Mouse (Mus musculus) embryo, embryonic 10 days (tissue): ENCODE measurements at regions not wholly inside any gene's neighbourhood (a gene's known extent, or its start where the extent isn't known, plus 50 kb on each side); places are given as distances from the start of the nearest gene placed in this dataset.
A peak's percentile ranks its signal among the peaks of the same experiment; 100 is the strongest.

ENCODE experiments used
- DNase-seq: peaks from one replicate; pipeline ENCODE4 v3.0.0-alpha.2; 2015; ENCODE audit warnings: low spot score

DNA sequence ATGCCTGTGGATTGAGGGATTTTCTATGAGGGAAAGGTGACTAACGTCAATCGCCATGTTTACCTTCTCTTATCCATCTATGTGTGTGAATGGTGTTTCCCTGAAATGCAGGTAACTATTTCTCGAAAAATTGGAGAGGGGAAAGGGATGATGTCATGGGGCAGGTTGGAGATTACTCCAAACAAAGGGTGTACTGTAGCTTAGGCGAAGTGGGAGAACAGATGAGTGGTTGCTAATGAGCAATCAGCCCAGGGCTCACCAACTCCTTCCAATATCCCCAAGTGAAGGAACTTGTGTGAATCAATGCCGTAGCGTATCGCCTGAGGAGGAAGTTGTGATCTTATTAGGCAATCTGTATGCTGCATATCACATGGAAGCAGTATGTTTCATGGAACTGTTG lies 133.2 kb downstream of the Klf5 start:
- DNase-seq, result no peak

- DNase-seq, result no peak
Measured at GRCm38 (mm10) chr14:99434645-99435044, 136.2 kb downstream of the Klf5 start.

- no peak for DNase-seq
Measured at GRCm38 (mm10) chr14:99435512-99435911, 137.0 kb downstream of the Klf5 start.

DNA sequence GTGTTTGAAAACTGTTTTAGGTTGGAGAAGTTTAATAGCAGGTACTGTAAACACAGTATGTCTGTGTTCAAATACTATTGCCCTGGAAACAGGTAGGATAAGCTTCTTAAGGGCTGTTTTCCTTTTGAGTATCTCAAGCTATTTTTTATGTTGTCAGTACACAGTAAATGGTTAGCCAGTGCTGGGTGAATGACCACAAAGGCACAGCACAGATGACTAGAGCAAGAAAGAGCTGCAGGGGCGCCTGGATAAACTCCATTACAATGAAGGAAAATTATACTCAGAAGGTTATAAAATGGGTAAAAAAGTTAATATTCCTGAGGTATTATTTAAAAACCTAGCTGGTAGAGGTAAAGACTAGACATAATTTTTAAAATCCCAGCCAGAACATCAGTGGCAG lies 137.6 kb downstream of the Klf5 start:
- DNase-seq, result no peak

GRCm38 (mm10) chr14:99449112-99449511 lies 150.6 kb downstream of the Klf5 start:
- no peak for DNase-seq

GRCm38 (mm10) chr14:99449870-99450269 lies 151.4 kb downstream of the Klf5 start:
- DNase-seq, result no peak

DNA sequence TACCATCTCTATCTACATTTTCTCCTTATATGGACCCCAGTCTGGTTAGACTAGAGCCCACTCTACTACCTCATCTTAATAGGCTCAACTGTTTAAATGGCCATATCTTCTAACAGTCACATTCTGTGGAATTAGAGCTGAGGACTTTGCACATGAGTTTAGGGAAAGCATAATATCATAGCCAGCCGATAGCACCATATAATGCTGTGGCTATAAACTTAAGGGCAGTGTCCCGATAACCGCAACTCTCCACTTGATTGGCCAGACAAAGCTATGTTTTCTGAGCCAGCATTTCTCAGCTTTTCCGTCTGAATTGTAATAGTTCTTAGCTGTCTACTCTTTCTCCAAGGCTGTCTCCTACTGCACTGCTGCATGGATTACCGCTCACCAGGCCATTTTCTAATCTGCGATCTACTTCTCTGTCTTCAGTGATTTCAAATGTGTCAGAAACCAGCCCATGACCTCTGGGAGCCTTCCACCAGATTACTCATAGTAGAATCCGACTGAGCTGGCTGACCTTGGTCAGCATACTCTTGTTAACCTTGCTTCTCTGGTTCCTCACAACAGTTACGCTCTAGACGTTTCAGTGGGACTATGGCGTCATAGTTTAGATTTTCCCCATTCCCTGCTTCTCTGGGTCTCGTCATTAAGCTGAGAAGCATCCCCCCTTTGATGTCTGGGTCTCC lies 152.8 kb downstream of the Klf5 start:
- no peak for DNase-seq

GRCm38 (mm10) chr14:99453916-99454315 lies 155.4 kb downstream of the Klf5 start:
- DNase-seq, result no peak

- no peak for DNase-seq
Measured at GRCm38 (mm10) chr14:99456555-99456954, 158.1 kb downstream of the Klf5 start.

GRCm38 (mm10) chr14:99457573-99457972 lies 159.1 kb downstream of the Klf5 start:
- no peak for DNase-seq

DNA sequence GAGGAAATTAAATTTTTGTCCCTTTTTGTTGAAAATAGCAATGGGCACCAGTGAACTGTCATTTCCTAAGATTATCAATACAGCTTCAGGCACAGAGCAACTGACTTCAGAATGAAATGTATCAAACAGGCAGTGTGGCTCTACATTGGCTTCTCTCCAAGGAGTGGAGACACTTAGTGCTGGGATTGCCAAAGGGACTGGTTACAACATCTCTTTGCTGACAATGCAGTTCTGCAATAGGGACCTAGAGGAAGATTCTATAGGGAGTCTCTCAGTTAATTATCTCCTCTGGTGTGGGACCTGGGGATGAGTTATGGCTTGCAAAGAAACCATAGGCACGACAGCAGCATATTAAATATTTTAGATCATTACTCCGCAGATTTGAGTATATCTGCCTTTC lies 173.6 kb downstream of the Klf5 start:
- no peak for DNase-seq

DNA sequence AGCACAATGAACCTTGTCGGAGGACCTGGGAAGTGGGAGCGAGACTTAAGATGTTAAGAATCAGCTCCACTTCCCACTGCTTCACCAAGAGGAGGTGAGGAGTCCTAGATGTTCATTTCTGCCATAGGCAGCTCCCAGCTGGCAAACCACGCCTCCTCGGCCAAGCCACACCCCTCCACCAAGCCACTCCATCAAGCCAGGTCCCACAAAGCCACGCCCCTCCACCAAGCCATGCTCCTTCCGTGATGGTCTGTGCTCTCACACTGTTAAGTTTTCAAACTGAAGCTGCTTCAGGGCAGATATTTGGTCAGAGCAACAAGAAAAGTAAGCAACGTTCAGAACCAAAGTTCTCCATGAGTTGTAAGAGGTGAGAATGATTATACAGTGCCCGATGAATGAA lies 176.8 kb downstream of the Klf5 start:
- peak; percentile 10 for DNase-seq

GRCm38 (mm10) chr14:99480325-99481077 lies 182.0 kb downstream of the Klf5 start:
- DNase-seq, result peak; percentile 34

DNA sequence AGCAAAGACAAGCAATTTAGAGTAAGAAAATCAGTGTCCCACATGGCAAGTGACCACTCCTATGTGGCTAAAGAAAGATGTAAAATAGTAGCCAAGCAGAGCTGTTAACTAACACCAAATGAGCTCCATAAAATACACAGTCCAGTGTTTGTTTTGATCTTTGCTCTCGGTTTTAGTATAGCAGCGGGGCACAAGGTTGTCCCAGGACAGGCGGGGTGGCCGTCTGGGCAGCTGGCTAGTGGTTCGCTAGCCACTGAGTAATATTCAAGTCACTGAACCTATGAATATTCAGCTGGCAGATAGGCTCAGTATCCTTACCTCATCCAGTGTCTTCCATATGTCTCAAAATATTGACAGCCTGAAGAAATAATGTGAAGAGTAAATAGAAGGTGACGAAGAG lies 189.5 kb downstream of the Klf5 start:
- DNase-seq, result no peak

- DNase-seq, result no peak
Measured at GRCm38 (mm10) chr14:99493197-99493596, 194.7 kb downstream of the Klf5 start.

DNA sequence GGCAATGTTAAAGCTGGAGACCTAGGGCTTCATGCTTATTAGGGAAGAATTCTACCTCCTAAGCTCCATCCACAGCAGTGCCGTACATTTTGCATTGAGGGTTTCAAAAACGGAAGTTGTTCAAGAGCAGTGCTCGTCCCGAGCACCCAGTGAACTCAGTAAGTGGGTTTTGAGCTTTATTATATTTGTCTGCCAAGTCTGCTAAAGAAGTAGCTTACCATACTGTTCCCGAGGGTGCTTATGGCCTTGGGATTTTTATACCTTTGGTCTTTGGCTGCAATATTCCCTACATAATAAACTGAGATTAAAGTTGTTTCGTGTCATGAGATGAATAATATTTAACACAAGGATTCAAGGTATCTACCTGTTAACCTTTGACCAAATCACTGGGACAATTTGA lies 195.2 kb downstream of the Klf5 start:
- DNase-seq, result no peak

- DNase-seq, result no peak
Measured at GRCm38 (mm10) chr14:99499502-99500266, 201.2 kb downstream of the Klf5 start.

- no peak for DNase-seq
Measured at GRCm38 (mm10) chr14:99504909-99505308, 206.4 kb downstream of the Klf5 start.

GRCm38 (mm10) chr14:99509696-99510536 lies 211.4 kb downstream of the Klf5 start:
- peak; percentile 5 for DNase-seq

DNA sequence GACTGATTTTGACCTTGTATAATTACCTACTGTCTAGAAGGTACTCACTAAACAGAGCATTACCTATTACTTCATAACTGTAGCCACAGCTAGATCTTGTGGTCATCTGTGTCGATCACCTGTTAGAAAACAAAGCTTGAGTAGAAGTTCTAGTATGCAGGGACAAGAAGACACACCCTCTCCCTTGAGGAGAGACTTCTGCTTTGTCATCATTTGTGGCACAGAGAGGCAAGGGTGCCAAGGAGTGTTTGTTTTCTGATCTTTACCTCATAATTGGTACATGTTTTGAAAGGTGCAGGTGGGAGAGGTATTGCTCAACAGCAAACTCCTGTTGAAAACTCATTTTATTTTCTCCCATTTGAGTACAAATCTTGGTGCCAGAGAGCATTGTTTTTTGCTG lies 217.0 kb downstream of the Klf5 start:
- no peak for DNase-seq

DNA sequence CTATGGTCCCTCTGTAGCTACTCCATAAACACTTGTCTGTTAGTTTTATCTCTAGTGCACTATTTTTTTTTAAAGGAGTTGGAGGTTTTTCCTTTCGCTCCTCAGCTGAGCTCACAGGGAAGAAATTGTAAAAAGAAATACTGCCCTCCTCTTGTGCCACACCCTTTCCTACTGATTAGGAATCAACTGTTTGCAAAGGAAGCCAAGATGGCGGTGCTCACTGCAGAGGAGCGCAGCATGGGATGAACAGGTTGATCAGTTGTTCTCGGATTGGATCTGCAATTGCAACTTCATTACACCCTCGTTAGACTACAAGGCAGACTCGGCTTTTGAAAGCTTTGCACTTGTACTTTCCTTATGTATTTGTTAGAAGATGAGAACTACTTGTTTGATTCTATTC lies 218.2 kb downstream of the Klf5 start:
- no peak for DNase-seq

GRCm38 (mm10) chr14:99520343-99520742 lies 221.9 kb downstream of the Klf5 start:
- DNase-seq, result no peak
